Mouse (Mus musculus) hematopoietic stem cell, adult 5-6 weeks (primary cell): ENCODE data around the gene Olfr323. TPM values are rescaled to one million over a fixed set of nuclear protein-coding genes. Genes with fewer than 3 reads are reported as not detected.

Experiments used
- ATAC-seq, 2 experiments: fragments of 125-278 bp in 1 of 2; replicated peaks in 1 of 2; 2 replicates each; pipeline ENCODE4 v1.8.0; 2016 to 2017; ENCODE audit warnings: inconsistent platforms in 2 of 2, mild to moderate bottlenecking in 2 of 2, moderate number of reproducible peaks in 2 of 2, low read depth in 1 of 2, moderate TSS enrichment in 1 of 2; ENCODE audit not compliant: low FRiP score in 2 of 2, poor library complexity in 2 of 2, severe bottlenecking in 2 of 2, insufficient read depth in 1 of 2, low TSS enrichment in 1 of 2
- total RNA-seq: library from RNA; stranded (forward); fragments of 172-1452, 232-1000 nt; gene quantifications from 2 replicates; pipeline ENCODE4 v1.2.3, GENCODE M21; 2017

Olfr323 gene
- not detected in 2 replicates for total RNA-seq

GRCm38 (mm10) chr11:58630401-58630800 is at the start of gene Olfr323:
Olfr323 (minus strand) TSS chr11:58630501.
- ATAC-seq = no peak

- ATAC-seq = no peak
These were observed 41.5 kb upstream of the Olfr323 start for GRCm38 (mm10) chr11:58671825-58672224.

GRCm38 (mm10) chr11:58669252-58669651 is 39.0 kb upstream of the Olfr323 start:
- ATAC-seq = no peak

- no peak for ATAC-seq
These were observed 28.3 kb upstream of the Olfr323 start, which contains the start of gene Olfr322 for GRCm38 (mm10) chr11:58658596-58658995. Olfr322 (plus strand) TSS chr11:58658782.

- ATAC-seq = no peak
These were observed 24.9 kb upstream of the Olfr323 start for GRCm38 (mm10) chr11:58655151-58655550.

- peak; percentile 52 to 54; a peak in 3 of 4 replicates for ATAC-seq
These were observed 13.0 kb upstream of the Olfr323 start for GRCm38 (mm10) chr11:58643350-58643749.

- peak; percentile 66 to 77 for ATAC-seq
These were observed 11.5 kb upstream of the Olfr323 start for GRCm38 (mm10) chr11:58641638-58642358.

GRCm38 (mm10) chr11:58641057-58641456 is 10.8 kb upstream of the Olfr323 start:
- no peak for ATAC-seq

GRCm38 (mm10) chr11:58640272-58640867 is 10.1 kb upstream of the Olfr323 start, which contains the start of gene Trim58:
Trim58 (plus strand) TSS chr11:58640465.
- ATAC-seq = peak; percentile 50 to 54

GRCm38 (mm10) chr11:58638176-58638701 is 7.9 kb upstream of the Olfr323 start:
- ATAC-seq = no peak

GRCm38 (mm10) chr11:58636376-58636977 is 6.2 kb upstream of the Olfr323 start:
- ATAC-seq = peak; percentile 50 to 75

GRCm38 (mm10) chr11:58634878-58635277 is 4.6 kb upstream of the Olfr323 start:
- no peak for ATAC-seq

- no peak for ATAC-seq
These were observed 4.2 kb downstream of the Olfr323 start for GRCm38 (mm10) chr11:58626146-58626545.

GRCm38 (mm10) chr11:58618793-58619192 is 11.5 kb downstream of the Olfr323 start:
- ATAC-seq = no peak

GRCm38 (mm10) chr11:58618369-58618768 is 11.9 kb downstream of the Olfr323 start:
- ATAC-seq = no peak

GRCm38 (mm10) chr11:58615975-58616374 is 14.3 kb downstream of the Olfr323 start, which contains the start of gene 2210407C18Rik:
2210407C18Rik (minus strand) TSS chr11:58616075.
- ATAC-seq = no peak

- no peak for ATAC-seq
These were observed 15.8 kb downstream of the Olfr323 start for GRCm38 (mm10) chr11:58614526-58614925.

GRCm38 (mm10) chr11:58613359-58613758 is 16.9 kb downstream of the Olfr323 start:
- no peak for ATAC-seq
